ENCODE assay signal across 9 mouse cellular contexts in genomic region chr9:54169489-54169888, GRCm38 (mm10).
DNase-seq lines count a peak whose midpoint lies in the region; ATAC-seq and TF ChIP-seq lines count a peak whose summit lies in the region.
"Had no signal": no experiment of that assay in that cellular context is flagged by ENCODE, and none has a peak within 500 bp of the region (broad histone marks: within the 10 kb centered on the region; RNA-seq: fewer than 3 reads in every experiment).

No protein-coding gene starts in this region.

- POLR2A ChIA-PET in Patski (lab: Charles Lee), result interaction anchor here (0.6 kb wide), 1 partner anchor 18 kb away, joined by 6 read pairs; no protein-coding TSS in a partner anchor

- no peaks in the 10 kb centered on the region for H3K27me3 ChIP-seq in hindbrain, embryonic 10.5 days (ENCODE audit: insufficient read depth, poor library complexity, severe bottlenecking)
- H3K27me3 ChIP-seq in hindbrain, embryonic 12.5 days, result no peaks in the 10 kb centered on the region
- peaks cover 63% of the 10 kb centered on the region for H3K27me3 ChIP-seq in Patski
- no peaks in the 10 kb centered on the region for H3K27me3 ChIP-seq in hindbrain, embryonic 16.5 days (replicated peaks; ENCODE audit: control insufficient read depth, insufficient read depth, low read length)
- H3K27me3 ChIP-seq: heart, embryonic 15.5 days had no signal

- no peaks in the 10 kb centered on the region for H3K36me3 ChIP-seq in hindbrain, embryonic 10.5 days
- no peaks in the 10 kb centered on the region for H3K36me3 ChIP-seq in hindbrain, embryonic 12.5 days
- H3K36me3 ChIP-seq in hindbrain, embryonic 16.5 days (ENCODE audit: control insufficient read depth, insufficient read depth, low read length), result no peaks in the 10 kb centered on the region
- H3K36me3 ChIP-seq: heart, embryonic 15.5 days had no signal

- WGBS in hindbrain, embryonic 10.5 days, result 51% methylated on average over 5 of the region's 5 CpGs
- WGBS in hindbrain, embryonic 12.5 days, result 57% methylated on average over 5 of the region's 5 CpGs
- WGBS in hindbrain, embryonic 16.5 days, result 43% methylated on average over 5 of the region's 5 CpGs

- CTCF ChIA-PET in Patski (lab: Charles Lee), result no interaction called here

- peak; percentile 60 for TF ChIP-seq CTCF in Patski (IDR thresholded peaks at IDR 0.05)

- no peak for ATAC-seq in hindbrain, embryonic 12.5 days (ENCODE audit: low FRiP score)
- ATAC-seq in Patski, result no peak
- peak; percentile 70; the same call in 1 of the 2 replicates for ATAC-seq in hindbrain, embryonic 16.5 days

- no peak overlapping the region for H3K9ac ChIP-seq in hindbrain, embryonic 12.5 days
- H3K9ac ChIP-seq in hindbrain, embryonic 16.5 days (ENCODE audit: low read depth, low read length), result no peak overlapping the region
- H3K9ac ChIP-seq: heart, embryonic 15.5 days had no signal

- H3K4me1 ChIP-seq in hindbrain, embryonic 10.5 days (replicated peaks), result no peaks in the 10 kb centered on the region
- no peaks in the 10 kb centered on the region for H3K4me1 ChIP-seq in hindbrain, embryonic 12.5 days
- H3K4me1 ChIP-seq in hindbrain, embryonic 16.5 days (ENCODE audit: control insufficient read depth, insufficient read depth, low read depth, low read length), result no peaks in the 10 kb centered on the region
- H3K4me1 ChIP-seq: heart, embryonic 15.5 days had no signal

- no peak overlapping the region for H3K4me2 ChIP-seq in hindbrain, embryonic 12.5 days (replicated peaks)
- H3K4me2 ChIP-seq in hindbrain, embryonic 16.5 days (ENCODE audit: low read length), result peak overlapping the region; percentile 32
- H3K4me2 ChIP-seq: heart, embryonic 15.5 days had no signal

- no peaks in the 10 kb centered on the region for H3K9me3 ChIP-seq in hindbrain, embryonic 10.5 days
- no peaks in the 10 kb centered on the region for H3K9me3 ChIP-seq in hindbrain, embryonic 12.5 days (replicated peaks)
- no peaks in the 10 kb centered on the region for H3K9me3 ChIP-seq in hindbrain, embryonic 16.5 days (ENCODE audit: control insufficient read depth, low read length)
- H3K9me3 ChIP-seq: heart, embryonic 15.5 days had no signal

- in situ Hi-C loops in Patski (cut with MboI; ENCODE audit: low pct_unique_long_range_greater_than_20kb), result no loop called here

- no peak overlapping the region for H3K27ac ChIP-seq in hindbrain, embryonic 10.5 days
- no peak overlapping the region for H3K27ac ChIP-seq in hindbrain, embryonic 12.5 days
- H3K27ac ChIP-seq in hindbrain, embryonic 16.5 days (ENCODE audit: low read depth, low read length), result no peak overlapping the region
- H3K27ac ChIP-seq: heart, embryonic 15.5 days had no signal

- peak; percentile 16 for DNase-seq in hindbrain, embryonic 10.5 days (ENCODE audit: low spot score)
- DNase-seq in 3T3-L1 (ENCODE audit: low read depth, low spot score), result peak; percentile 52
- no peak for DNase-seq in Patski (ENCODE audit: low read depth, low spot score)
- DNase-seq in spleen, adult 18-20 months, result no peak
- DNase-seq in thymus, postnatal 0 days (ENCODE audit: low spot score), result no peak
- DNase-seq in gastrocnemius, postnatal 36 days, result no peak

- no peak overlapping the region for H3K4me3 ChIP-seq in hindbrain, embryonic 10.5 days
- no peak overlapping the region for H3K4me3 ChIP-seq in hindbrain, embryonic 12.5 days
- H3K4me3 ChIP-seq in hindbrain, embryonic 16.5 days (ENCODE audit: low read length), result no peak overlapping the region
- H3K4me3 ChIP-seq: heart, embryonic 15.5 days had no signal

- intact Hi-C loops in gastrocnemius, postnatal 36 days (cut with DNase I), result no loop called here

Comparison
In these comparisons a context has a peak if more than half of its experiments do, and no peak if none do; other contexts are left out.
1. DNase-seq: peak in hindbrain, embryonic 10.5 days (single experiment) and 3T3-L1 (single experiment); none in Patski (single experiment), spleen, adult 18-20 months (0 of 2), thymus, postnatal 0 days (single experiment) and gastrocnemius, postnatal 36 days (0 of 2).